Mouse (Mus musculus) forebrain, embryonic 11.5 days (tissue): ENCODE data around the gene Alyref. TPM values are rescaled to one million over a fixed set of nuclear protein-coding genes. Genes with fewer than 3 reads are reported as not detected.

Experiments used
- ATAC-seq: fragments of 200-750 bp; cut with Nextera tagmentation; replicated peaks from 2 replicates; pipeline ENCODE4 v1.8.0; 2017; ENCODE audit warnings: moderate TSS enrichment; ENCODE audit not compliant: low FRiP score
- DNase-seq: peaks from one replicate; pipeline ENCODE4 v3.0.0-alpha.2; 2017; ENCODE audit warnings: low spot score
- H3K27ac ChIP-seq: fragments of 300-500 bp; sonication (generic); 2 replicates; pipeline ENCODE4 v1.5.1; 2014; ENCODE audit warnings: low read depth, low read length
- H3K27me3 ChIP-seq: fragments of 300-500 bp; sonication (generic); 2 replicates; pipeline ENCODE4 v1.6.1; 2014; ENCODE audit warnings: mild to moderate bottlenecking, low read length, mixed read lengths; ENCODE audit not compliant: control insufficient read depth, insufficient read depth
- H3K36me3 ChIP-seq: fragments of 300-500 bp; sonication (generic); 2 replicates; pipeline ENCODE4 v1.6.1; 2014; ENCODE audit warnings: mild to moderate bottlenecking, low read length, moderate library complexity, mixed read lengths; ENCODE audit not compliant: control insufficient read depth, insufficient read depth
- H3K4me1 ChIP-seq: fragments of 300-500 bp; sonication (generic); replicated peaks from 2 replicates; pipeline ENCODE4 v1.6.1; 2014; ENCODE audit warnings: low read length, mixed read lengths; ENCODE audit not compliant: control insufficient read depth, insufficient read depth
- H3K4me2 ChIP-seq: fragments of 300-500 bp; sonication (generic); 2 replicates; pipeline ENCODE4 v1.6.1; 2014; ENCODE audit warnings: low read depth, mild to moderate bottlenecking, low read length, moderate library complexity, mixed read lengths; ENCODE audit not compliant: severe bottlenecking
- H3K4me3 ChIP-seq: fragments of 300-500 bp; sonication (generic); 2 replicates; pipeline ENCODE4 v1.5.1; 2014; ENCODE audit warnings: low read depth, low read length
- H3K9ac ChIP-seq: fragments of 300-500 bp; sonication (generic); 2 replicates; pipeline ENCODE4 v1.6.1; 2014; ENCODE audit warnings: low read length
- H3K9me3 ChIP-seq: fragments of 300-500 bp; sonication (generic); 2 replicates; pipeline ENCODE4 v1.6.1; 2016; ENCODE audit warnings: low read length, mixed read lengths; ENCODE audit not compliant: control insufficient read depth
- WGBS: fragments of 180-500 bp; shearing (Covaris S2); extraction: QIAGEN DNeasy Blood & Tissue Kit; methylation state at CpG from one replicate; pipeline ENCODE4 v1.1.7; 2014; 5-methylcytosine and 5-hydroxymethylcytosine counted together
- polyA plus RNA-seq: library from polyadenylated mRNA; unstranded; fragments of >200 nt; fragmentation: Nextera tagmentation; extraction: Ambion mirVana; gene quantifications from 2 replicates; pipeline ENCODE4 v1.2.1, GENCODE M21; 2014

Alyref gene
- polyA plus RNA-seq, 1 experiment from 2014 or later, result 808 TPM

- Histone ChIP-seq H3K36me3 (no peaks in the 10 kb centered on the region), H3K9me3 (no peaks in the 10 kb centered on the region), H3K9ac (peak within 1 kb of the TSS; percentile 82), H3K4me2 (peak within 1 kb of the TSS; percentile 72), H3K27ac (no peak within 1 kb of the TSS), H3K27me3 (no peaks in the 10 kb centered on the region), H3K4me1 (peaks cover 3% of the 10 kb centered on the region; the same call in 1 of the 2 replicates), H3K4me3 (peak within 1 kb of the TSS; percentile 86)
- WGBS, result 95% methylated on average over 28 of the region's 28 CpGs
- ATAC-seq, result no peak
- DNase-seq, result no peak
Measured at GRCm38 (mm10) chr11:120550810-120551440, 47.2 kb downstream of the Alyref start, which contains the start of gene Ppp1r27. Ppp1r27 (minus strand) TSS chr11:120551132.

GRCm38 (mm10) chr11:120549986-120550809 lies 48.0 kb downstream of the Alyref start:
- no peaks in the 10 kb centered on the region for H3K27me3 ChIP-seq
- peak overlapping the region; percentile 82 for H3K9ac ChIP-seq
- H3K4me3 ChIP-seq, result peak overlapping the region; percentile 86
- ATAC-seq (peak; percentile 40), DNase-seq (no peak)
- WGBS, result 75% methylated on average over 11 of the region's 11 CpGs
- peaks cover 3% of the 10 kb centered on the region; the same call in 1 of the 2 replicates for H3K4me1 ChIP-seq
- no peaks in the 10 kb centered on the region for H3K9me3 ChIP-seq
- no peak overlapping the region for H3K27ac ChIP-seq
- H3K4me2 ChIP-seq, result peak overlapping the region; percentile 72
- no peaks in the 10 kb centered on the region for H3K36me3 ChIP-seq

- peak; percentile 91 for ATAC-seq
- peak; percentile 95 for DNase-seq
- WGBS, result under 1% methylated on average over 75 of the region's 87 CpGs
- Histone ChIP-seq H3K4me1 (peaks cover 3% of the 10 kb centered on the region; the same call in 1 of the 2 replicates), H3K36me3 (peaks cover 2% of the 10 kb centered on the region; the same call in 1 of the 2 replicates), H3K9ac (peak within 1 kb of the TSS; percentile 82), H3K27me3 (no peaks in the 10 kb centered on the region), H3K4me3 (peak within 1 kb of the TSS; percentile 86), H3K27ac (peak within 1 kb of the TSS; percentile 58), H3K4me2 (peak within 1 kb of the TSS; percentile 72), H3K9me3 (no peaks in the 10 kb centered on the region)
Measured at GRCm38 (mm10) chr11:120549168-120549945, 48.8 kb downstream of the Alyref start, which contains the start of gene Mcrip1. Mcrip1 (minus strand) TSS chr11:120549727.

- H3K4me3 ChIP-seq, result peak overlapping the region; percentile 86
- DNase-seq, result no peak
Measured at GRCm38 (mm10) chr11:120548786-120549167, 49.4 kb downstream of the Alyref start.

GRCm38 (mm10) chr11:120548214-120548613 lies 50.0 kb downstream of the Alyref start:
- Histone ChIP-seq H3K27ac (no peak overlapping the region), H3K9me3 (no peaks in the 10 kb centered on the region), H3K4me2 (peak overlapping the region; percentile 72; the same call in 1 of the 2 replicates), H3K9ac (peak overlapping the region; percentile 82; the same call in 1 of the 2 replicates), H3K4me3 (peak overlapping the region; percentile 86; the same call in 1 of the 2 replicates), H3K36me3 (peaks cover 7% of the 10 kb centered on the region; the same call in 1 of the 2 replicates), H3K4me1 (peaks cover 3% of the 10 kb centered on the region; the same call in 1 of the 2 replicates), H3K27me3 (no peaks in the 10 kb centered on the region)
- DNase-seq (no peak), ATAC-seq (no peak)
- 95% methylated on average over 3 of the region's 3 CpGs for whole genome bisulfite sequencing

More at GRCm38 (mm10) chr11:120548786-120549167, 49.4 kb downstream of the Alyref start:
- Histone ChIP-seq H3K9ac (peak overlapping the region; percentile 82), H3K4me2 (peak overlapping the region; percentile 72), H3K27ac (peak overlapping the region; percentile 58), H3K27me3 (no peaks in the 10 kb centered on the region), H3K36me3 (peaks cover 2% of the 10 kb centered on the region; the same call in 1 of the 2 replicates), H3K9me3 (no peaks in the 10 kb centered on the region), H3K4me1 (peaks cover 3% of the 10 kb centered on the region; the same call in 1 of the 2 replicates)
- WGBS, result 32% methylated on average over 7 of the region's 7 CpGs
- no peak for ATAC-seq

- Histone ChIP-seq H3K4me2 (no peak overlapping the region), H3K27ac (no peak overlapping the region), H3K4me3 (no peak overlapping the region), H3K36me3 (peaks cover 11% of the 10 kb centered on the region; the same call in 1 of the 2 replicates), H3K9me3 (no peaks in the 10 kb centered on the region), H3K27me3 (no peaks in the 10 kb centered on the region), H3K4me1 (peaks cover 3% of the 10 kb centered on the region; the same call in 1 of the 2 replicates), H3K9ac (no peak overlapping the region)
- DNase-seq (no peak), ATAC-seq (no peak)
- 77% methylated on average over 2 of the region's 2 CpGs for WGBS
Measured at GRCm38 (mm10) chr11:120547469-120547868, 50.7 kb downstream of the Alyref start.

- Histone ChIP-seq H3K27me3 (no peaks in the 10 kb centered on the region), H3K9me3 (no peaks in the 10 kb centered on the region), H3K4me3 (no peak overlapping the region), H3K27ac (no peak overlapping the region), H3K4me1 (peaks cover 3% of the 10 kb centered on the region; the same call in 1 of the 2 replicates), H3K36me3 (peaks cover 11% of the 10 kb centered on the region; the same call in 1 of the 2 replicates), H3K4me2 (no peak overlapping the region), H3K9ac (no peak overlapping the region)
- ATAC-seq (no peak), DNase-seq (no peak)
- 96% methylated on average over 3 of the region's 3 CpGs for WGBS
Measured at GRCm38 (mm10) chr11:120545964-120546363, 52.2 kb downstream of the Alyref start.

GRCm38 (mm10) chr11:120542376-120542775 lies 55.8 kb downstream of the Alyref start:
- Histone ChIP-seq H3K27ac (no peak overlapping the region), H3K9me3 (no peaks in the 10 kb centered on the region), H3K4me1 (peaks cover 7% of the 10 kb centered on the region), H3K9ac (no peak overlapping the region), H3K4me3 (no peak overlapping the region), H3K36me3 (peaks cover 11% of the 10 kb centered on the region; the same call in 1 of the 2 replicates), H3K27me3 (no peaks in the 10 kb centered on the region), H3K4me2 (no peak overlapping the region)
- WGBS, result 91% methylated on average over 6 of the region's 6 CpGs
- ATAC-seq (no peak), DNase-seq (no peak)
